Mouse (Mus musculus): ENCODE data around the gene Svs6.
A peak's percentile ranks its signal among the peaks of the same experiment; 100 is the strongest.
"Not testable (repeated sequence)": the region's sequence is repeated elsewhere in the genome, so short reads cannot be mapped to it uniquely, and the experiment has no call there.

The Svs6 gene

GRCm38 (mm10) chr2:164316451-164316850 lies at the start of gene Svs6:
TSS of gene Svs6 (plus strand) at chr2:164316751.
- not testable (repeated sequence) for DNase-seq

GRCm38 (mm10) chr2:164278359-164278758 lies 38.2 kb upstream of the Svs6 start, which contains the start of gene Svs4:
TSS of gene Svs4 (minus strand) at chr2:164278459.
- DNase-seq: no peak

GRCm38 (mm10) chr2:164288968-164289367 lies 27.6 kb upstream of the Svs6 start, which contains the start of gene Svs3a:
TSS of gene Svs3a (plus strand) at chr2:164289268.
- not testable (repeated sequence) for DNase-seq

- no peak for DNase-seq
Measured at GRCm38 (mm10) chr2:164312599-164312998, 4.0 kb upstream of the Svs6 start.

- not testable (repeated sequence) for DNase-seq
Measured at GRCm38 (mm10) chr2:164315460-164315859, 1.1 kb upstream of the Svs6 start.

- no peak for DNase-seq
Measured at GRCm38 (mm10) chr2:164320983-164321382, 4.4 kb downstream of the Svs6 start.

- not testable (repeated sequence) for DNase-seq
Measured at GRCm38 (mm10) chr2:164332440-164332839, 15.9 kb downstream of the Svs6 start, which contains the start of gene Svs5. TSS of gene Svs5 (plus strand) at chr2:164332740.

- DNase-seq: not testable (repeated sequence)
Measured at GRCm38 (mm10) chr2:164343732-164344131, 27.2 kb downstream of the Svs6 start.

- not testable (repeated sequence) for DNase-seq
Measured at GRCm38 (mm10) chr2:164347697-164348096, 31.1 kb downstream of the Svs6 start.

GRCm38 (mm10) chr2:164348980-164349379 lies 32.4 kb downstream of the Svs6 start:
- peak; percentile 45 for DNase-seq

- DNase-seq: no peak
Measured at GRCm38 (mm10) chr2:164352697-164353096, 36.1 kb downstream of the Svs6 start.

GRCm38 (mm10) chr2:164353356-164353755 lies 36.8 kb downstream of the Svs6 start:
- no peak for DNase-seq

- no peak for DNase-seq
Measured at GRCm38 (mm10) chr2:164356177-164356967, 39.8 kb downstream of the Svs6 start.

- DNase-seq: peak; percentile 13
Measured at GRCm38 (mm10) chr2:164358373-164358772, 41.8 kb downstream of the Svs6 start.

GRCm38 (mm10) chr2:164359031-164359430 lies 42.5 kb downstream of the Svs6 start:
- DNase-seq: no peak

GRCm38 (mm10) chr2:164359668-164360067 lies 43.1 kb downstream of the Svs6 start:
- no peak for DNase-seq

GRCm38 (mm10) chr2:164360974-164361657 lies 44.6 kb downstream of the Svs6 start:
- no peak for DNase-seq

- no peak for DNase-seq
Measured at GRCm38 (mm10) chr2:164366947-164367346, 50.4 kb downstream of the Svs6 start.
